Mouse (Mus musculus) brain, embryonic 14.5 days (tissue): ENCODE measurements around the gene Gm3182. TPM values are rescaled to one million over a fixed set of nuclear protein-coding genes. Genes with fewer than 3 reads are reported as not detected.
"Not testable (repeated sequence)": the region's sequence is repeated elsewhere in the genome, so short reads cannot be mapped to it uniquely, and the experiment has no call there.

Source experiments
- DNase-seq: peaks from one replicate; pipeline ENCODE4 v3.0.0-alpha.2; 2011; ENCODE audit warnings: low read depth
- polyA plus RNA-seq: library from polyadenylated mRNA; depleted of rRNA; stranded (reverse); fragments of >200 nt; gene quantifications from 2 replicates; pipeline ENCODE4 v1.2.3, GENCODE M21; 2012; rRNA removed

The Gm3182 gene
- polyA plus RNA-seq: not detected in 2 replicates

DNA sequence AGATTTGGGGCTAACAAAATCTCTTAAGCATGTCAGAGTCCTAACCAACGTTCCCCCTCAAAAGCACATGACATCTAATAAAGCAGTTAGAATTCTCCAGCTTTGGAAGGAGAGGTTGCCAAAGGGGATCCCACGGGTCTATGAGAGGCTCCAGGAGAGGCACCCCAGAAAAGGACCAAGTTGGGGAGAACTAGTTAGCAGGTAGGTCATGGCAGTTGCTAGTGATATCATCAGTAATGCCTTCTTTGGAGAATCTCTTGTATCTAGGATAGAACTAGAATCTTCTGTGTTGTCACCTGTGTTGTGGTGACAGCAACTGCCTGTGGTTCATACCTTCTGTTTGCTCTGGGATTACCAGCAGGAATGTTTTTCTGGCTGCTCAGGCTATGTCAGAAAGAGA, at the start of gene Gm3182:
TSS of gene Gm3182 (plus strand) at position 301 of the 400 bp plus-strand sequence.
- not testable (repeated sequence) for DNase-seq

DNA sequence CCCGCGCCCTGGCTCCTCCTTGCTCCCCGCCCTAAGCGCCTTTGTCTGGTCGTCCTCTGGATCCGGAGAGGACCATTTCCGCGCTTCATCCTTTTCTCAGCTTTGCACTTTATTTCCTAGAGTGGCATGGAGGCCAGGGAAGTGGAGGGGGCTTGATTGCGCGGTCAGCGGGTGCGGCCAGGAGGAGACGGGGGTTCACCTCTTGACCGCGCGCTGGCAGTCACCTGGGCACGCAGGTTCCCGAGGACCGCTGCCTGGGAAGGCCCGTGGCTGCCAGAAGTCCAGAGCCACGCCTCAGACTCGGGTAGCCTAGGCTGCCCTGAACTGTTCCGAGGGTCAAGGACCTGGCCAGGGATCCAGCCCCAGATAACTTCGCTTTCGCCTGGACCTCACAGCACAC, 17.9 kb downstream of the Gm3182 start:
- DNase-seq: peak; percentile 3

Other genes with a start within 250 kb of the Gm3182 start
- not detected in 2 replicates for gene Gm3138, start 232.1 kb upstream of the Gm3182 start, polyA plus RNA-seq
- gene Gm3149, start 164.5 kb upstream of the Gm3182 start, polyA plus RNA-seq: not detected in 2 replicates
- 3.7 and 4.9 TPM in 2 replicates for gene 2610042L04Rik, start 147.0 kb upstream of the Gm3182 start, polyA plus RNA-seq
- gene Gm3159, start 84.2 kb upstream of the Gm3182 start, polyA plus RNA-seq: not detected in 2 replicates
- gene Gm3164, start 66.3 kb upstream of the Gm3182 start, polyA plus RNA-seq: 4.5 TPM in 2 replicates
- gene Gm3173, start 50.8 kb upstream of the Gm3182 start, polyA plus RNA-seq: 4.9 and 6.0 TPM in 2 replicates
- gene Gm3047, start 73.7 kb downstream of the Gm3182 start, polyA plus RNA-seq: not detected in 2 replicates
- gene Gm8159, start 150.6 kb downstream of the Gm3182 start, polyA plus RNA-seq: 0.29 TPM in 1 of 2 replicates, not detected in the other
- 0.48 and 0.90 TPM in 2 replicates for gene Gm3239, start 182.4 kb downstream of the Gm3182 start, polyA plus RNA-seq
- gene Gm7876, start 227.5 kb downstream of the Gm3182 start, polyA plus RNA-seq: not detected in 2 replicates
- 4.7 and 4.8 TPM in 2 replicates for gene Gm3252, start 245.0 kb downstream of the Gm3182 start, polyA plus RNA-seq